Mouse (Mus musculus): ENCODE data around the gene T2. TPM values are rescaled to one million over a fixed set of nuclear protein-coding genes. Genes with fewer than 3 reads are reported as not detected.
"Not testable (repeated sequence)": the region's sequence is repeated elsewhere in the genome, so short reads cannot be mapped to it uniquely, and the experiment has no call there.

Gene T2
- polyA plus RNA-seq, 1 experiment: 0.11 TPM

DNA sequence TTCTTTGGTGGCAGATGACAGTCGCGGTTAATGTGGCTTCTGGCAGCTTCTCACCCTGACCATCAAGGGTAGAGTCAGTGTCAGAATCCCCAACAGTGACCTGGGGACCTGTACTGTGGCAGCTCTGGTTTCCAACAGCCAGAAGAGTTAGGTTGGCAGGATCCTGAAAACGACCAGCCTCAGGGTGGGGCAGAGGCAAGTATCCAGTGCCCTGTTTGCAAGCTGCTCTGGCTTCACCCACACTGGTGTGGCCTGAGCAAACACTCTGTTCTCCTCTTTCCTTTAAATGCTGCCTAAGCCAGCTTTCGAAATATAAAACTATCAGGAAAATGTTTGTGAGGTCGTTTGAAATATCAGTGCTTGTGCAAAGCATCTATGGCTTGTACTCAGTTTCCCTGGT is 25.2 kb upstream of the T2 start:
- no peak overlapping the region for H3K4me3 ChIP-seq (ENCODE audit: low read depth, low read length)
- peaks cover 8% of the 10 kb centered on the region for H3K36me3 ChIP-seq (ENCODE audit: control insufficient read depth, insufficient read depth, low read length)
- WGBS: 67% methylated on average over 5 of the region's 5 CpGs
- no peaks in the 10 kb centered on the region for H3K27me3 ChIP-seq (ENCODE audit: control insufficient read depth, insufficient read depth, low read length)
- H3K4me1 ChIP-seq (ENCODE audit: control insufficient read depth, insufficient read depth, insufficient read length, low read length): peaks cover 3% of the 10 kb centered on the region; the same call in 1 of the 2 replicates
- TF ChIP-seq POLR2A (IDR thresholded peaks at IDR 0.05; ENCODE audit: low read depth, low read length): no peak
- TF ChIP-seq CTCF (IDR thresholded peaks at IDR 0.05; ENCODE audit: extremely low read depth, insufficient read length, insufficient replicate concordance, low read depth, low read length): no peak
- no peak overlapping the region for H3K27ac ChIP-seq (ENCODE audit: insufficient read depth, low read depth, low read length)

DNA sequence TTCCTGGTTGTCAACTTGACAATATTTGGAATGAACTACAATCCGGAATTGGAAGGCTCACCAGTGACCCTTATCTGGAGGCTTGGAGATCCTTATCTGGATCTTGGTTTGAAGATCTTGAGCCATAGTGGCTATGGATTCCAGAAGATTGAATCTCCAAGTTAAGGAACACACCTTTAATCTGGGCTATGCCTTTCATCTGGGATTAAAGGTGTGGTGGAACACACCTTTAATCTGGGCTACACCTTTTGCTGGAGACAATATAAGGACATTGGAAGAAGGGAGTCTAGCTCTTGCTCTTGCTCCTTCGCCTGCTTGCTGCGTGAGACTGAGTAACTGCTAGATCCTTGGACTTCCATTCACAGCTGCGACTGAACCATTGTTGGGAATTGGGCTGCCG is 18.6 kb upstream of the T2 start, which contains the start of gene Prr18:
Gene Prr18, plus strand, starts transcription at position 301 of the 400 bp plus-strand sequence.
- Histone ChIP-seq H3K4me1 (ENCODE audit: control insufficient read depth, insufficient read depth, insufficient read length, low read length) (peaks cover 15% of the 10 kb centered on the region), H3K27me3 (ENCODE audit: control insufficient read depth, insufficient read depth, low read length) (peaks cover 20% of the 10 kb centered on the region)
- H3K27ac ChIP-seq (ENCODE audit: insufficient read depth, low read depth, low read length); H3K4me3 ChIP-seq (ENCODE audit: low read depth, low read length); H3K36me3 ChIP-seq (ENCODE audit: control insufficient read depth, insufficient read depth, low read length): not testable (repeated sequence)
- WGBS: 93% methylated on average over 1 of the region's 5 CpGs

DNA sequence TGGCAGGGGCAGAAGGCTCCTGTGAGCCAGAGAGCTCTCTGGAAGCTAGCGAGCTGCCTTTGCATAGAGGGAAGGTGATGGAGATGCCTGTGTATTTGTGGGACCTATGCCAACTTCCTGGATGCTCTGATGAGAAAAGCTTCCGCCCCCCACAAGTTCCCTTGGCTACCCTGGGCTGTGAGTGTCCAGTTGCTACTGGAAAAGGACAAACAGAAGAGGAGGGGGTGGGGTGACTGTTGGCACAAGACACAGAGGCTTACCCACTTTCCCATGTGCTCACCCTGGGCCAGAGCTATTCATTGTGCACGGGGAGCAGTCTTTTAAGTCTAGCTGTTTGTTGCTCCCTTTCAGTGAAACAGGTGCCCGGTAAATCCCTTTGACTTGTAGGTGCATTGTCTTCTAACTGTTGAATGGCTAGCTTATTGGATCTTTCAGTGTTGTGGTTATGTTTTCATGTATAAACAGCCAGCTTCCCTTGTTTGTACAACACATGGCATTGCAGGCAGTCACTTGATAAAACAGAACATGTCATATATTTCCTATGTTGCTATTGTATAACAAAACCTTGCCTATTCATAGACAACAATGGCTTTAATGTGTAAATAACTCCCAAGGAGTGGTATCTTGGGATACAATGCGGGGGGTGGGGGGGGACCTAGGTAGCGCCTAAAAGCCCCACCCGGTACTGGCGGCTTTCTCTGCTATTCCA is 16.0 kb upstream of the T2 start:
- TF ChIP-seq CTCF (IDR thresholded peaks at IDR 0.05; ENCODE audit: extremely low read depth, insufficient read length, insufficient replicate concordance, low read depth, low read length): no peak
- no peak for TF ChIP-seq POLR2A (IDR thresholded peaks at IDR 0.05; ENCODE audit: low read depth, low read length)
- Histone ChIP-seq H3K27me3 (ENCODE audit: control insufficient read depth, insufficient read depth, low read length) (peaks cover 20% of the 10 kb centered on the region), H3K4me1 (ENCODE audit: control insufficient read depth, insufficient read depth, insufficient read length, low read length) (peaks cover 22% of the 10 kb centered on the region), H3K36me3 (ENCODE audit: control insufficient read depth, insufficient read depth, low read length) (no peaks in the 10 kb centered on the region), H3K27ac (ENCODE audit: insufficient read depth, low read depth, low read length) (no peak overlapping the region), H3K4me3 (ENCODE audit: low read depth, low read length) (no peak overlapping the region)
- 20% methylated on average over 8 of the region's 8 CpGs for WGBS

DNA sequence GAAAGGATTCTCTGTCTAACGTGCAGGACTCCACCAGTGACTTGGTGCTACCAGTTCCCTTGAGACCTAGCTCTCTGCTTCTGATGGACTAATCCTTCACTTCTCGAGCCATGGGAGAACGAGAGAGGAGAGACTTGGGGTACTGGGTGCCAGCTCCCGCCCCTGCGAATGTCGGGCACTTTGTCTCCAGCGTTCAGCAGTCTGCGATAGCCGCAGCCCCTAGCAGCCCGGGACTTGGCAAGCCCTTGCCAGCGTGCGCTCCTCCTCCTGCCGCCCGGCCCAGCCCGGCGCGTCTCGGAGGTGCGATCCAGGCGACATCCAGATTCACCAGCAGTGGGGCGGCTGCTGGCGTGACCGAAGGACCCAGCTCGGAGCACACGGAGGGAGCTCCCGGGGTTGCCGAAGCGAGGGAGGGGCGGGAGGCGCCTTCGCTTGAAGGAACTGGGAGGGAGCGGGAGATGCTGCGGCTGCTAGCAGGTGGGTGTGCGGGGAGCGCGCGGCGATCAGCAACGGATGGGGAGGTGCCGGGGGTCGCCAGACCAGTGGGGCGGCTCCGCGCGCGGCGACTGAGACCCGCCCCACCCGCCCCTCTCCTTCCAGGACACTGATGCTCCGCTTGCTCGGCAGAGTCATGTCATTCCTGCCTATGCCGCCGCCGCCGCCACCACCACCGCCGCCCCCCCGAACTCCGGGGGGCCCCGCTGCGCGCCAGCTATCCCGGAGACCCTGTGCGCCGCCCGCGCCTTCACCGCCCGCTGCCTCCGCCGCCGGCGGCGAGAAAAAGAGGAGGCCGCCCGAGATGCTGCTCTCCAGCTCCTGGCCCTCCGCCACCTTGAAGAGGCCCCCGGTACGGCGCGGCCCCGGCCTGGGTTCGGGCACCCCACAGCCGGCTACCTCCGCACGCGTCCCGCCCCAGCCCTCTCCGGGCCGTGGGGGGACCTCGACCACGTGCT is 15.1 kb upstream of the T2 start:
- Histone ChIP-seq H3K27me3 (ENCODE audit: control insufficient read depth, insufficient read depth, low read length) (peaks cover 20% of the 10 kb centered on the region), H3K27ac (ENCODE audit: insufficient read depth, low read depth, low read length) (no peak overlapping the region), H3K36me3 (ENCODE audit: control insufficient read depth, insufficient read depth, low read length) (no peaks in the 10 kb centered on the region), H3K4me3 (ENCODE audit: low read depth, low read length) (peak overlapping the region; percentile 37), H3K4me1 (ENCODE audit: control insufficient read depth, insufficient read depth, insufficient read length, low read length) (peaks cover 22% of the 10 kb centered on the region)
- no peak for TF ChIP-seq CTCF (IDR thresholded peaks at IDR 0.05; ENCODE audit: extremely low read depth, insufficient read length, insufficient replicate concordance, low read depth, low read length)
- no peak for TF ChIP-seq POLR2A (IDR thresholded peaks at IDR 0.05; ENCODE audit: low read depth, low read length)
- under 1% methylated on average over 85 of the region's 92 CpGs for WGBS

DNA sequence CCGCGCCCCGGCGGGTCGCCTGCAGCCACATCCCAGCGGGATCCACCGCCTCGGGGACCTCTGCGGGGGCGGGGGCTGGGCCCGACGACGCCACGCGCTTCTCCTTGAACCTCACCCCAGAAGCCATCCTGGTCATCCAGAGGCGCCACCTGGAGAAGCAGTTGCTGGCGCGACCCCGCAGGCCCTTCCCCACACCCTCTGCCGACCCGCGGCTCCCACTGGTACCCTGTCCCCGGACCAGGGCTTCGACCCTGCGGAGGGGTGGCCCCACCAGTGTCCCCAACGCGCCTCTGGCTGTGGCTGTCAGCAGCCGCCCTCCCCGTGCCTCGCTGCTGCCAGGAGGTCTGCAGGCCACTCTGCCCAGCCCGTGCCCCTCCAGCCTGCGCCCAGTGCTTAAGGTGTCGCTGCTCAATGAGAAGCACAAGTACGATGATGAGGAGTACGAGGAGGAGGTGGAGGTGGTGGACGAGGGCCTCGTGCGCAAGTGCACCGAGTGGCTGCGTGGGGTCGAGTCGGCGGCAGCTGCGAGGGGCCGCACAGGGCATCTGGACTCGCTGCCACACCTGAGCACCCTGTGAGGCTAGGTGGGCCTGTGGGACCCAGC is 14.3 kb upstream of the T2 start:
- WGBS: 35% methylated on average over 46 of the region's 46 CpGs
- peaks cover 22% of the 10 kb centered on the region for H3K4me1 ChIP-seq (ENCODE audit: control insufficient read depth, insufficient read depth, insufficient read length, low read length)
- H3K27ac ChIP-seq (ENCODE audit: insufficient read depth, low read depth, low read length): no peak overlapping the region
- H3K27me3 ChIP-seq (ENCODE audit: control insufficient read depth, insufficient read depth, low read length): peaks cover 20% of the 10 kb centered on the region
- peak overlapping the region; percentile 37 for H3K4me3 ChIP-seq (ENCODE audit: low read depth, low read length)
- H3K36me3 ChIP-seq (ENCODE audit: control insufficient read depth, insufficient read depth, low read length): no peaks in the 10 kb centered on the region
- TF ChIP-seq CTCF (IDR thresholded peaks at IDR 0.05; ENCODE audit: extremely low read depth, insufficient read length, insufficient replicate concordance, low read depth, low read length): no peak
- TF ChIP-seq POLR2A (IDR thresholded peaks at IDR 0.05; ENCODE audit: low read depth, low read length): no peak

DNA sequence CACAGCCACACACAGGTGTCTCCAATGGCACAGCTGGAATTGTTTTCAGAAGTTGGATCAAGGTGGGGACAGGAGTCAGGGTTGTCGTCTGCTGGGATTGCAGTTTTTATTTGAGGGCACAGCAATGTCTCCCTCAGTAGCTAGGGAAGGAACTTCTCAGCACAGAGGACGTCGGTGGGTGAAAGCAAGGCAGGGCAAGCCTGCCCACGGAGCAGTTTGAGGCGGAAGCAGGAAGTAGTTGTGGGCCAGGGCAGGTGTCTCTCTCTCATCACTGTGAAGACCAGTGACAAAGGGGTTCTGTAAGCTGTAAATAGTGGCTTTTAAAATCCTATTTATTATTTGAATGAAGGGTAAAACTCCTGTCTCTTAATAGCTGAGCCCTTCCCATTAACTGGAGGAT is 13.1 kb upstream of the T2 start:
- Histone ChIP-seq H3K27me3 (ENCODE audit: control insufficient read depth, insufficient read depth, low read length) (peaks cover 20% of the 10 kb centered on the region), H3K4me1 (ENCODE audit: control insufficient read depth, insufficient read depth, insufficient read length, low read length) (peaks cover 22% of the 10 kb centered on the region), H3K27ac (ENCODE audit: insufficient read depth, low read depth, low read length) (no peak overlapping the region), H3K36me3 (ENCODE audit: control insufficient read depth, insufficient read depth, low read length) (no peaks in the 10 kb centered on the region), H3K4me3 (ENCODE audit: low read depth, low read length) (no peak overlapping the region)
- 8% methylated on average over 5 of the region's 5 CpGs for WGBS
- no peak for TF ChIP-seq CTCF (IDR thresholded peaks at IDR 0.05; ENCODE audit: extremely low read depth, insufficient read length, insufficient replicate concordance, low read depth, low read length)
- no peak for TF ChIP-seq POLR2A (IDR thresholded peaks at IDR 0.05; ENCODE audit: low read depth, low read length)

DNA sequence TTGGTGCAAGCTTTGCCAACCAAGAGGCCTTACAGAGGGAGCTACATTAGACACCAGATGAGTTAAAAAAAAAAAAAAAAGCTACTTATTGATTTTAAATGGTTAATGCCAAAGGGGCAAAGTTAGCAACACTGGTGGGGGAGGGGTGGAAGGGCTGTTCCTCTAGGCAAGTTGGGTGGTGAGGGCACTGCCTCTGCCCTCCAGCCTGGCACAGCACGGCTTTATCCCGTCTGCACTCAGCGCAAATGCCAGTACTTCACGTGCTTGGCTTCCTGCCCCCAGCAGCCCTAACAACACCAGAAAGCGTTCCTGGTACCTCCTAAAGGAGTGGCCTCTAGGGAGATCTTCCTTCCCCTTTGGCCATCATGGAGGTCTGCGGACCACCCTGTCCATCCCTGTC is 12.4 kb upstream of the T2 start:
- no peaks in the 10 kb centered on the region for H3K36me3 ChIP-seq (ENCODE audit: control insufficient read depth, insufficient read depth, low read length)
- no peak for TF ChIP-seq CTCF (IDR thresholded peaks at IDR 0.05; ENCODE audit: extremely low read depth, insufficient read length, insufficient replicate concordance, low read depth, low read length)
- TF ChIP-seq POLR2A (IDR thresholded peaks at IDR 0.05; ENCODE audit: low read depth, low read length): no peak
- WGBS: 26% methylated on average over 6 of the region's 6 CpGs
- H3K27me3 ChIP-seq (ENCODE audit: control insufficient read depth, insufficient read depth, low read length): peaks cover 20% of the 10 kb centered on the region
- H3K4me1 ChIP-seq (ENCODE audit: control insufficient read depth, insufficient read depth, insufficient read length, low read length): peaks cover 22% of the 10 kb centered on the region
- no peak overlapping the region for H3K4me3 ChIP-seq (ENCODE audit: low read depth, low read length)
- H3K27ac ChIP-seq (ENCODE audit: insufficient read depth, low read depth, low read length): no peak overlapping the region
